Mouse (Mus musculus): ENCODE data around the gene Mthfsd. TPM values are rescaled to one million over a fixed set of nuclear protein-coding genes. Genes with fewer than 3 reads are reported as not detected.

Gene Mthfsd
- total and polyA plus RNA-seq, 3 experiments: 23.1 to 36.4 (median 30.7) TPM

DNA sequence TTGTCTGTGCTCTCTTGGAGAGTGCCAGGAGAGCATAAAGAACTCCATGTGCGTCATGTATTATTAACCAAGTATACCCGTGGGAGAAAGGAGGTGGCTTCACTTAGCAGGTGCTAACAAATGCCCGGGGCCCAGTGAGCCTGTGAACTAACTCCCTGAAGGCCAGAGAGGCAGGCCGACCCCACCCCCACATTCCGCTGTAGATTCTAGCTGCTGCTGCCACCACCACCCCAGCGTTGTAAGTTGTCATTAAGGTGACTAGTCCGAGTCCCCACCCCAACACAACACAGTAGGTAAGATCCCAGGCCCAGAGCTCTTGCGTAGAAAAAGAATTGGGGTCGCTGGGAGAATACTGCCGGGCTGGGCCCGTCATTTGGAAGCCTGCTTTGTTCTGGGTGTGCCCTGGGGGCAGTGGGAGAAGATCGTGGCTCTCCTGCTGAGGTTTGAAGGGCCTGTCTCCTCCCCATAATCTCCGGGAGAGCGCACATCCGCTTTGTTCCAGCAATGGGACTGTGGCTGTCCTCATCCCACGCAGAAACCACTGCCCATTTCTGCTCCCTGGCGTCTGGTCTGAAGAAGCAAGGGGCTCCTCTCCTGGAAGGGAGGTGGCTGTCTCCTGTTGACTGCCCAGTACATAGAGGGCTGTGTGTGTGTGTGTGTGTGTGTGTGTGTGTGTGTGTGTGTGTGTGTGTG, 16.5 kb upstream of the Mthfsd start:
- DNase-seq (ENCODE audit: extremely low read depth): no peak
- Histone ChIP-seq H3K27ac (ENCODE audit: insufficient read depth, low read depth) (no peak overlapping the region), H3K4me2 (ENCODE audit: insufficient read depth, low read depth, poor library complexity, severe bottlenecking) (no peak overlapping the region), H3K4me1 (ENCODE audit: control insufficient read depth in 1 of 2, insufficient read depth in 2 of 2) (peaks cover 7 to 14% of the 10 kb centered on the region in 2 experiments), H3K79me2 (replicated peaks; ENCODE audit: control insufficient read depth, extremely low read depth, insufficient read depth, poor library complexity, severe bottlenecking) (no peaks in the 10 kb centered on the region), H3K9me3 (replicated peaks; ENCODE audit: low read length) (no peaks in the 10 kb centered on the region), H3K36me3 (replicated peaks in 1 of 2; ENCODE audit: control insufficient read depth in 1 of 2, insufficient read depth in 1 of 2, low read length in 1 of 2) (no peaks in the 10 kb centered on the region), H3K4me3 (replicated peaks in 1 of 3; ENCODE audit: low read depth in 2 of 3, low read length in 2 of 3, poor library complexity in 1 of 3) (no peak overlapping the region), H3K27me3 (replicated peaks) (peaks cover 57% of the 10 kb centered on the region), H3K9ac (ENCODE audit: insufficient read depth, low read depth) (no peak overlapping the region)
- dilution Hi-C loops (cut with MboI; ENCODE audit: extremely low pct_ligation_motif_present, extremely low pct_unique_long_range_greater_than_20kb, low sequenced_read_pairs) (no loop called here), in situ Hi-C loops (cut with MboI; ENCODE audit: low pct_ligation_motif_present, low pct_unique_long_range_greater_than_20kb, low sequenced_read_pairs) (no loop called here)
- TF ChIP-seq POLR2AphosphoS2 (IDR thresholded peaks at IDR 0.05; ENCODE audit: low read depth, low read length) (no peak), IRF4 (IDR thresholded peaks at IDR 0.05; ENCODE audit: low read depth, low read length) (no peak), NELFE (IDR thresholded peaks at IDR 0.05; ENCODE audit: low read depth, low read length) (no peak), MYC (IDR thresholded peaks at IDR 0.05; ENCODE audit: low read depth, low read length) (no peak), MAFK (IDR thresholded peaks at IDR 0.05; ENCODE audit: insufficient replicate concordance, low read length) (no peak), CHD2 (IDR thresholded peaks at IDR 0.05; ENCODE audit: low read length) (no peak), RAD21 (IDR thresholded peaks at IDR 0.05; ENCODE audit: low read depth, low read length) (no peak), JUN (IDR thresholded peaks at IDR 0.05; ENCODE audit: insufficient read depth, low read depth, low read length) (no peak), PAX5 (IDR thresholded peaks at IDR 0.05; ENCODE audit: low read length) (no peak), MXI1 (IDR thresholded peaks at IDR 0.05; ENCODE audit: low read depth, low read length) (no peak), ETS1 (conservative IDR thresholded peaks at IDR 0.05; ENCODE audit: low read depth, low read length) (no peak), USF2 (conservative IDR thresholded peaks at IDR 0.05; ENCODE audit: low read depth, low read length) (no peak), RCOR1 (conservative IDR thresholded peaks at IDR 0.05; ENCODE audit: low read depth, low read length) (no peak), CTCF (conservative IDR thresholded peaks at IDR 0.05 in 1 of 2, IDR thresholded peaks at IDR 0.05 in 1 of 2; ENCODE audit: low read depth in 2 of 2, low read length in 2 of 2) (no peak), JUND (conservative IDR thresholded peaks at IDR 0.05; ENCODE audit: low read depth, low read length) (no peak), HCFC1 (IDR thresholded peaks at IDR 0.05; ENCODE audit: low read depth, low read length) (no peak), POLR2A (IDR thresholded peaks at IDR 0.05; ENCODE audit: low read depth, low read length) (no peak), ELF1 (IDR thresholded peaks at IDR 0.05; ENCODE audit: low read depth, low read length) (no peak), MEF2A (IDR thresholded peaks at IDR 0.05; ENCODE audit: borderline replicate concordance, low read depth, low read length) (no peak), TBP (conservative IDR thresholded peaks at IDR 0.05; ENCODE audit: low read depth, low read length) (no peak)

GRCm38 (mm10) chr8:121123113-121123512, 14.9 kb upstream of the Mthfsd start:
- Histone ChIP-seq H3K4me1 (ENCODE audit: control insufficient read depth in 1 of 2, insufficient read depth in 2 of 2) (peaks cover 7 to 14% of the 10 kb centered on the region in 2 experiments), H3K9ac (ENCODE audit: insufficient read depth, low read depth) (no peak overlapping the region), H3K36me3 (replicated peaks in 1 of 2; ENCODE audit: control insufficient read depth in 1 of 2, insufficient read depth in 1 of 2, low read length in 1 of 2) (no peaks in the 10 kb centered on the region), H3K79me2 (replicated peaks; ENCODE audit: control insufficient read depth, extremely low read depth, insufficient read depth, poor library complexity, severe bottlenecking) (no peaks in the 10 kb centered on the region), H3K4me2 (ENCODE audit: insufficient read depth, low read depth, poor library complexity, severe bottlenecking) (no peak overlapping the region), H3K9me3 (replicated peaks; ENCODE audit: low read length) (no peaks in the 10 kb centered on the region), H3K27ac (ENCODE audit: insufficient read depth, low read depth) (no peak overlapping the region), H3K27me3 (replicated peaks) (peaks cover 66% of the 10 kb centered on the region), H3K4me3 (replicated peaks in 1 of 3; ENCODE audit: low read depth in 2 of 3, low read length in 2 of 3, poor library complexity in 1 of 3) (no peak overlapping the region)
- no peak for DNase-seq (ENCODE audit: extremely low read depth)
- TF ChIP-seq JUND (conservative IDR thresholded peaks at IDR 0.05; ENCODE audit: low read depth, low read length) (no peak), MXI1 (IDR thresholded peaks at IDR 0.05; ENCODE audit: low read depth, low read length) (no peak), E2F4 (IDR thresholded peaks at IDR 0.05; ENCODE audit: insufficient replicate concordance, low read depth, low read length) (no peak), NRF1 (IDR thresholded peaks at IDR 0.05; ENCODE audit: low read depth, low read length) (no peak), ZNF384 (IDR thresholded peaks at IDR 0.05; ENCODE audit: low read depth, low read length) (no peak), UBTF (IDR thresholded peaks at IDR 0.05; ENCODE audit: low read depth, low read length) (no peak), EP300 (IDR thresholded peaks at IDR 0.05; ENCODE audit: low read length) (no peak), POLR2AphosphoS2 (IDR thresholded peaks at IDR 0.05; ENCODE audit: low read depth, low read length) (no peak), MAX (IDR thresholded peaks at IDR 0.05; ENCODE audit: low read length) (no peak), JUN (IDR thresholded peaks at IDR 0.05; ENCODE audit: insufficient read depth, low read depth, low read length) (no peak), ZKSCAN1 (IDR thresholded peaks at IDR 0.05; ENCODE audit: borderline replicate concordance, low read depth, low read length) (no peak), MAFK (IDR thresholded peaks at IDR 0.05; ENCODE audit: insufficient replicate concordance, low read length) (no peak), RAD21 (IDR thresholded peaks at IDR 0.05; ENCODE audit: low read depth, low read length) (no peak)
- dilution Hi-C loops (cut with MboI; ENCODE audit: extremely low pct_ligation_motif_present, extremely low pct_unique_long_range_greater_than_20kb, low sequenced_read_pairs) (no loop called here), in situ Hi-C loops (cut with MboI; ENCODE audit: low pct_ligation_motif_present, low pct_unique_long_range_greater_than_20kb, low sequenced_read_pairs) (no loop called here)
